Mouse (Mus musculus) bone marrow, adult 2 months (tissue): ENCODE measurements around the gene Myo16.

ENCODE experiments used
- CTCF ChIP-seq: fragments of 200-500 bp; IDR thresholded peaks from 2 replicates; pipeline ENCODE4 v1.5.1; 2011; ENCODE audit warnings: low read length, control low read depth; ENCODE audit not compliant: control insufficient read depth, insufficient read depth
- POLR2A ChIP-seq: fragments of 200-500 bp; IDR thresholded peaks from 2 replicates; pipeline ENCODE4 v1.6.1; 2011; ENCODE audit warnings: low read depth, mild to moderate bottlenecking, control low read depth, low read length, borderline replicate concordance; ENCODE audit not compliant: control insufficient read depth

DNA sequence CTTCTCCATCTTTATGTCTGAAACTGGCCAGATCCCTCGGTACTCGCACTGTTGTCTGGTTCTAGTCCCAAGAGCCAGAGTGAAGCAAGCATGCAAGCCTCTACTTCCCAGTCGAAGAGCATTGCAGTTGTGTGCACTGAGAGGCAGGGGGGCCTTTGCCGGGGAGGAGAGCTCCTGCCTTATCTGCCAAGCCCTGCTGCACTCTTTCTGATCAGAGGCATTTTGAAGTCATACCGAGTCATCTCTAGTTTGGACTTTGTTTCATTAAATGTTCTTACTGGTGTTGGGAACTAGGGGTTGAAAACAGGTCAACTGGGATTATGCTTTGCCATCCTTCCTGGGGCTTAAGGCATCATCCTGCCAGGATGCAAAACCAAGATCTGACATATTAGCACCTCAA lies 445.2 kb downstream of the Myo16 start:
- TF ChIP-seq POLR2A (no peak), CTCF (no peak)
